Mouse (Mus musculus) ovary, adult 2 months (tissue): Measurements from ENCODE around the gene Irx5. TPM values are rescaled to one million over a fixed set of nuclear protein-coding genes. Genes with fewer than 3 reads are reported as not detected.

Experiments used
- polyA plus RNA-seq: library from polyadenylated mRNA; depleted of rRNA; stranded (reverse); fragments of >200 nt; gene quantifications from 2 replicates; pipeline ENCODE4 v1.2.3, GENCODE M21; 2012; rRNA removed

Irx5 gene
- polyA plus RNA-seq: 11.8 and 16.4 TPM in 2 replicates

DNA sequence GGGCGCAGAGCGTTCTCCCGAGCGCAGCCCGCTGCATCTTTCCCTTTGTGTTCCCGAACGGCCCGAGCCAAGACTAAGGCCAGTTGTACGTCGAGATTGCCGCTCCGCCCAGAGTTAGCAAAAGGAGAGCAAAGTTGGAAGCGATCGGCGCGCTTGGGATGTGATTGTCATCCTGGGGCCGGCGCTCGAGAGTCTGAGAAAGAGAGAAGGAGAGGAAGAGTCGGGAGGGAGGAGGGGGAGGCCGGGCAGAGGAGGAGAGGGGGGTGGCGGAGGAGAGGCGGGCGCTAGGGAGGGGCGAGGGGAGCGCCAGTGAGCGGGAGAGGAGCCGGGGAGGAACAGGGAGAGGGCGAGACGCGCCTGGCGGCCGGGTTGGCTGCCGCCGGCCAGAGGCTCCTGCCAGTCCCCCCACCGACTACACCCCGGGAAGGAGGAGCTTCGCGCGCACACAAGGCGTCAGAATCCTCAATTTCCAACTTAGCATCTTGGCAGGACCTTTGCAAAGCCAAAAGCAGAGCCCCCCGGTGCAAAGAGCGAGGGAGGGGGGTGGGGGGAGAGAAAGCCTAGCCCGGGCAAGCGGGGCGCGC is at the start of gene Irx5:
TSS of gene Irx5 (plus strand) at position 228 of the 584 bp plus-strand sequence.

